Comparison of ENCODE assay signal across 8 mouse cellular contexts in genomic region chr9:100581543-100582492, GRCm38 (mm10). TPM values are rescaled to one million over a fixed set of nuclear protein-coding genes. Genes with fewer than 3 reads are reported as not detected.
DNase-seq lines count a peak whose midpoint lies in the region; ATAC-seq and TF ChIP-seq lines count a peak whose summit lies in the region.

No protein-coding gene starts in this region.

- no peak overlapping the region for H3K4me3 ChIP-seq in ES-E14 (ENCODE audit: insufficient read depth in 1 of 2, low read depth in 1 of 2, low read length in 2 of 2, poor library complexity in 1 of 2, severe bottlenecking in 1 of 2)
- no peak overlapping the region for H3K4me3 ChIP-seq in cerebellum, adult 2 months (replicated peaks; ENCODE audit: insufficient read depth, low read depth, low read length)
- H3K4me3 ChIP-seq in midbrain, embryonic 12.5 days, result no peak overlapping the region

- no peaks in the 10 kb centered on the region for H3K27me3 ChIP-seq in cerebellum, adult 2 months (ENCODE audit: control insufficient read depth, insufficient read depth, low read length)
- peaks cover 3% of the 10 kb centered on the region; the same call in 1 of the 2 replicates for H3K27me3 ChIP-seq in midbrain, embryonic 12.5 days

- no peak for TF ChIP-seq POLR2A in cerebellum, adult 2 months (IDR thresholded peaks at IDR 0.05; ENCODE audit: borderline replicate concordance, insufficient read depth, low read length)

- no peak overlapping the region for H3K27ac ChIP-seq in ES-E14 (ENCODE audit: insufficient read depth, low read depth, low read length, poor library complexity, severe bottlenecking)
- peak overlapping the region; percentile 5; the same call in 1 of the 2 replicates for H3K27ac ChIP-seq in cerebellum, adult 2 months (ENCODE audit: insufficient read depth, low read length)
- H3K27ac ChIP-seq in midbrain, embryonic 12.5 days (replicated peaks), result peak overlapping the region; percentile 43

- H3K4me2 ChIP-seq in midbrain, embryonic 12.5 days (replicated peaks), result peak overlapping the region; percentile 14; the same call in 1 of the 2 replicates

- 45% methylated on average over 13 of the region's 13 CpGs for WGBS in cerebellum, adult 2 months
- 29% methylated on average over 13 of the region's 13 CpGs for WGBS in midbrain, embryonic 12.5 days

- TF ChIP-seq CTCF in cerebellum, adult 2 months (IDR thresholded peaks at IDR 0.05; ENCODE audit: borderline replicate concordance, insufficient read depth, low read depth, low read length), result no peak

- no peak overlapping the region for H3K9ac ChIP-seq in ES-E14 (ENCODE audit: insufficient read depth, low read depth, low read length, poor library complexity, severe bottlenecking)
- H3K9ac ChIP-seq in midbrain, embryonic 12.5 days (replicated peaks), result no peak overlapping the region

- H3K36me3 ChIP-seq in ES-E14 (ENCODE audit: control insufficient read depth, insufficient read depth, low read length, poor library complexity, severe bottlenecking), result no peaks in the 10 kb centered on the region
- no peaks in the 10 kb centered on the region for H3K36me3 ChIP-seq in midbrain, embryonic 12.5 days

- in situ Hi-C loops in ES-E14 (cut with MboI; ENCODE audit: low sequenced_read_pairs in 2 of 2, unreplicated experiment in 2 of 2), result no loop called here

- peaks cover 6 to 8% of the 10 kb centered on the region in 2 experiments; a peak in 3 of 4 replicates for H3K4me1 ChIP-seq in ES-E14 (ENCODE audit: control insufficient read depth in 2 of 2, insufficient read depth in 2 of 2, low read length in 2 of 2, poor library complexity in 1 of 2)
- peaks cover 13% of the 10 kb centered on the region; the same call in 1 of the 2 replicates for H3K4me1 ChIP-seq in cerebellum, adult 2 months (ENCODE audit: control insufficient read depth, insufficient read depth, low read length)
- peaks cover 27% of the 10 kb centered on the region for H3K4me1 ChIP-seq in midbrain, embryonic 12.5 days

- peak; percentile 77 for ATAC-seq in midbrain, embryonic 12.5 days (ENCODE audit: low FRiP score, low read depth)
- no peak for ATAC-seq in erythroblast, adult 5-6 weeks (replicated peaks; ENCODE audit: low FRiP score, poor library complexity, severe bottlenecking)

- no peaks in the 10 kb centered on the region for H3K9me3 ChIP-seq in ES-E14 (ENCODE audit: control insufficient read depth, insufficient read depth, low read depth, low read length)
- H3K9me3 ChIP-seq in midbrain, embryonic 12.5 days, result no peaks in the 10 kb centered on the region

- DNase-seq in ES-E14 (ENCODE audit: low read depth, low spot score), result peak; percentile 41
- peak; percentile 77 to 83 for DNase-seq in cerebellum, adult 2 months
- peak; percentile 40 for DNase-seq in heart, adult 8-10 months (ENCODE audit: low spot score)
- DNase-seq in kidney, adult 8-10 months, result peak; percentile 78 to 85
- DNase-seq in yolk sac, embryonic 10.5 days (ENCODE audit: low spot score), result no peak
- DNase-seq in layer of hippocampus, postnatal 14 days (ENCODE audit: low spot score in 2 of 2), result no peak

TF ChIP-seq in ES-E14, 5 proteins besides CTCF, POLR2A, EP300 and RAD21:
- TF ChIP-seq ZNF384 (IDR thresholded peaks at IDR 0.05; ENCODE audit: low read depth, low read length) (no peak), CHD2 (IDR thresholded peaks at IDR 0.05; ENCODE audit: low read depth, low read length) (no peak), MAFK (IDR thresholded peaks at IDR 0.05; ENCODE audit: insufficient read depth, low read depth, low read length) (no peak), ZC3H11A (IDR thresholded peaks at IDR 0.05; ENCODE audit: borderline replicate concordance, low read depth, low read length) (no peak), HCFC1 (IDR thresholded peaks at IDR 0.05; ENCODE audit: borderline replicate concordance, insufficient read depth, low read length) (no peak)
TF ChIP-seq in ES-E14: peak in this region for 0.

RNA-seq across cellular contexts. Expression of gene Slc35g2, which starts 10.9 kb away (rescaled TPM):
- total RNA-seq in ES-E14 (2012; rRNA removed), result 0.90 and 2.1 TPM in 2 replicates
- 39.1 and 40.2 TPM in 2 replicates for polyA plus RNA-seq in cerebellum, adult 2 months (2012; rRNA removed)
- total RNA-seq in heart, adult 8-10 months (2022), result 1 to 10 TPM; 2.8 to 4.0 (median 3.2) TPM
- 6.7 and 8.9 TPM in 2 replicates for polyA plus RNA-seq in midbrain, embryonic 12.5 days (2016; fragmentation: Nextera tagmentation; extraction: Ambion mirVana)
- total RNA-seq in layer of hippocampus, postnatal 14 days (2021), result 10 to 100 TPM; 11.2 to 12.0 TPM
- not detected in 2 replicates for total RNA-seq in erythroblast, adult 5-6 weeks (2015; ENCODE audit: low replicate concordance)
- total RNA-seq in erythroblast, adult 5-6 weeks (2017; ENCODE audit: low replicate concordance), result not detected in 2 replicates

RNA-seq across cellular contexts. Expression of gene Stag1, which starts 15.8 kb away (rescaled TPM):
- 34.1 and 47.9 TPM in 2 replicates for total RNA-seq in ES-E14 (2012; rRNA removed)
- polyA plus RNA-seq in cerebellum, adult 2 months (2012; rRNA removed), result 32.0 and 35.0 TPM in 2 replicates
- 10 to 100 TPM; 20.8 to 31.7 (median 27.6) TPM for total RNA-seq in heart, adult 8-10 months (2022)
- 57.0 and 63.6 TPM in 2 replicates for polyA plus RNA-seq in midbrain, embryonic 12.5 days (2016; fragmentation: Nextera tagmentation; extraction: Ambion mirVana)
- 10 to 100 TPM; 39.0 to 40.6 TPM for total RNA-seq in layer of hippocampus, postnatal 14 days (2021)
- 22.8 and 50.5 TPM in 2 replicates for total RNA-seq in erythroblast, adult 5-6 weeks (2015; ENCODE audit: low replicate concordance)
- total RNA-seq in erythroblast, adult 5-6 weeks (2017; ENCODE audit: low replicate concordance), result 64.5 and 64.7 TPM in 2 replicates

RNA-seq across cellular contexts. Expression of gene Nck1, which starts 35.9 kb away (rescaled TPM):
- 11.2 and 15.8 TPM in 2 replicates for total RNA-seq in ES-E14 (2012; rRNA removed)
- 50.8 and 53.3 TPM in 2 replicates for polyA plus RNA-seq in cerebellum, adult 2 months (2012; rRNA removed)
- total RNA-seq in heart, adult 8-10 months (2022), result 10 to 100 TPM; 37.5 to 45.2 (median 42.9) TPM
- polyA plus RNA-seq in midbrain, embryonic 12.5 days (2016; fragmentation: Nextera tagmentation; extraction: Ambion mirVana), result 63.3 and 66.2 TPM in 2 replicates
- total RNA-seq in layer of hippocampus, postnatal 14 days (2021), result 10 to 100 TPM; 26.5 to 29.4 TPM
- total RNA-seq in erythroblast, adult 5-6 weeks (2015; ENCODE audit: low replicate concordance), result 5.2 and 7.5 TPM in 2 replicates
- total RNA-seq in erythroblast, adult 5-6 weeks (2017; ENCODE audit: low replicate concordance), result 9.5 and 10.2 TPM in 2 replicates

Comparison
In these comparisons a context has a peak if more than half of its experiments do, and no peak if none do; other contexts are left out.
1. DNase-seq: peak in ES-E14 (single experiment), cerebellum, adult 2 months (2 of 2), heart, adult 8-10 months (single experiment) and kidney, adult 8-10 months (2 of 2); none in yolk sac, embryonic 10.5 days (single experiment) and layer of hippocampus, postnatal 14 days (0 of 2).